Mouse (Mus musculus) limb, embryonic 11.5 days (tissue): ENCODE results near the gene Tes. TPM values are rescaled to one million over a fixed set of nuclear protein-coding genes. Genes with fewer than 3 reads are reported as not detected.

Source experiments
- ATAC-seq: fragments of 200-750 bp; cut with Nextera tagmentation; 2 replicates; pipeline ENCODE4 v1.8.0; 2017; ENCODE audit warnings: low read depth; ENCODE audit not compliant: insufficient number of reproducible peaks, low FRiP score, low TSS enrichment
- DNase-seq: peaks from one replicate; pipeline ENCODE4 v3.0.0-alpha.2; 2015; ENCODE audit warnings: low spot score
- H3K27ac ChIP-seq: fragments of 300-500 bp; sonication (generic); replicated peaks from 2 replicates; pipeline ENCODE4 v1.5.1; 2014; ENCODE audit warnings: low read depth, mild to moderate bottlenecking, low read length
- H3K27me3 ChIP-seq: fragments of 300-500 bp; sonication (generic); 2 replicates; pipeline ENCODE4 v1.6.1; 2014; ENCODE audit warnings: mild to moderate bottlenecking, low read length, mixed read lengths; ENCODE audit not compliant: control insufficient read depth, insufficient read depth
- H3K36me3 ChIP-seq: fragments of 300-500 bp; sonication (generic); 2 replicates; pipeline ENCODE4 v1.6.1; 2014; ENCODE audit warnings: mild to moderate bottlenecking, low read length, moderate library complexity, mixed read lengths; ENCODE audit not compliant: control insufficient read depth, insufficient read depth
- H3K4me1 ChIP-seq: fragments of 300-500 bp; sonication (generic); 2 replicates; pipeline ENCODE4 v1.6.1; 2014; ENCODE audit warnings: low read length, mixed read lengths; ENCODE audit not compliant: control insufficient read depth, insufficient read depth
- H3K4me2 ChIP-seq: fragments of 300-500 bp; sonication (generic); 2 replicates; pipeline ENCODE4 v1.6.1; 2014; ENCODE audit warnings: low read depth, mild to moderate bottlenecking, moderate library complexity; ENCODE audit not compliant: severe bottlenecking
- H3K4me3 ChIP-seq: fragments of 300-500 bp; sonication (generic); 2 replicates; pipeline ENCODE4 v1.5.1; 2014; ENCODE audit warnings: low read depth, low read length
- H3K9ac ChIP-seq: fragments of 300-500 bp; sonication (generic); 2 replicates; pipeline ENCODE4 v1.6.1; 2014; ENCODE audit warnings: mild to moderate bottlenecking, low read length
- H3K9me3 ChIP-seq: fragments of 300-500 bp; sonication (generic); 2 replicates; pipeline ENCODE4 v1.6.1; 2016; ENCODE audit warnings: low read length; ENCODE audit not compliant: control insufficient read depth
- WGBS: fragments of 180-500 bp; shearing (Covaris S2); extraction: QIAGEN DNeasy Blood & Tissue Kit; methylation state at CpG from one replicate; pipeline ENCODE4 v1.1.7; 2014; 5-methylcytosine and 5-hydroxymethylcytosine counted together
- polyA plus RNA-seq: library from polyadenylated mRNA; unstranded; fragments of >200 nt; fragmentation: Nextera tagmentation; extraction: Ambion mirVana; gene quantifications from 2 replicates; pipeline ENCODE4 v1.2.1, GENCODE M21; 2014

Gene Tes
- polyA plus RNA-seq, 1 experiment from 2014 or later, result 126 TPM

- no peak for ATAC-seq
- DNase-seq, result no peak
- Histone ChIP-seq H3K27me3 (no peaks in the 10 kb centered on the region), H3K4me1 (peaks cover 4% of the 10 kb centered on the region), H3K27ac (no peak overlapping the region), H3K36me3 (no peaks in the 10 kb centered on the region; the same call in 1 of the 2 replicates), H3K9ac (no peak overlapping the region), H3K9me3 (no peaks in the 10 kb centered on the region), H3K4me3 (peak overlapping the region; percentile 86), H3K4me2 (peak overlapping the region; percentile 86)
- 66% methylated on average over 11 of the region's 11 CpGs for WGBS
Measured at GRCm38 (mm10) chr6:17066211-17066940, 1.4 kb downstream of the Tes start.

- 95% methylated on average over 3 of the region's 3 CpGs for WGBS
- no peak for ATAC-seq
- Histone ChIP-seq H3K9ac (no peak overlapping the region), H3K4me2 (no peak overlapping the region), H3K27me3 (no peaks in the 10 kb centered on the region), H3K4me3 (no peak overlapping the region), H3K36me3 (no peaks in the 10 kb centered on the region; the same call in 1 of the 2 replicates), H3K9me3 (no peaks in the 10 kb centered on the region), H3K27ac (no peak overlapping the region), H3K4me1 (no peaks in the 10 kb centered on the region)
- no peak for DNase-seq
Measured at GRCm38 (mm10) chr6:17071899-17072298, 7.0 kb downstream of the Tes start.

- Histone ChIP-seq H3K4me3 (no peak overlapping the region), H3K4me2 (no peak overlapping the region), H3K27ac (no peak overlapping the region), H3K4me1 (no peaks in the 10 kb centered on the region), H3K27me3 (no peaks in the 10 kb centered on the region), H3K9ac (no peak overlapping the region), H3K9me3 (no peaks in the 10 kb centered on the region), H3K36me3 (no peaks in the 10 kb centered on the region; the same call in 1 of the 2 replicates)
- 87% methylated on average over 5 of the region's 5 CpGs for WGBS
- DNase-seq, result no peak
- no peak for ATAC-seq
Measured at GRCm38 (mm10) chr6:17072338-17072737, 7.4 kb downstream of the Tes start.

GRCm38 (mm10) chr6:17072763-17073484 lies 8.0 kb downstream of the Tes start:
- H3K27me3 ChIP-seq, result no peaks in the 10 kb centered on the region
- no peak overlapping the region for H3K9ac ChIP-seq
- WGBS, result 73% methylated on average over 7 of the region's 7 CpGs
- H3K36me3 ChIP-seq, result no peaks in the 10 kb centered on the region; the same call in 1 of the 2 replicates
- ATAC-seq (no peak), DNase-seq (no peak)
- no peak overlapping the region for H3K27ac ChIP-seq
- H3K4me1 ChIP-seq, result no peaks in the 10 kb centered on the region
- no peaks in the 10 kb centered on the region for H3K9me3 ChIP-seq
- no peak overlapping the region for H3K4me2 ChIP-seq
- H3K4me3 ChIP-seq, result no peak overlapping the region

- ATAC-seq (no peak), DNase-seq (no peak)
- no peaks in the 10 kb centered on the region for H3K27me3 ChIP-seq
- H3K4me2 ChIP-seq, result no peak overlapping the region
- no peak overlapping the region for H3K4me3 ChIP-seq
- WGBS, result 91% methylated on average over 9 of the region's 9 CpGs
- H3K9ac ChIP-seq, result no peak overlapping the region
- no peaks in the 10 kb centered on the region for H3K9me3 ChIP-seq
- no peaks in the 10 kb centered on the region for H3K36me3 ChIP-seq
- no peak overlapping the region for H3K27ac ChIP-seq
- peaks cover 4% of the 10 kb centered on the region; the same call in 1 of the 2 replicates for H3K4me1 ChIP-seq
Measured at GRCm38 (mm10) chr6:17077270-17077669, 12.3 kb downstream of the Tes start.

GRCm38 (mm10) chr6:17077720-17078119 lies 12.8 kb downstream of the Tes start:
- H3K27me3 ChIP-seq, result no peaks in the 10 kb centered on the region
- H3K9me3 ChIP-seq, result no peaks in the 10 kb centered on the region
- no peak overlapping the region for H3K4me2 ChIP-seq
- DNase-seq (no peak), ATAC-seq (no peak)
- no peak overlapping the region for H3K9ac ChIP-seq
- H3K4me3 ChIP-seq, result no peak overlapping the region
- H3K4me1 ChIP-seq, result peaks cover 4% of the 10 kb centered on the region; the same call in 1 of the 2 replicates
- no peaks in the 10 kb centered on the region for H3K36me3 ChIP-seq
- 0 out of 2 replicates have a peak overlapping the region, but pooled peaks have one; percentile 18 for H3K27ac ChIP-seq
- 62% methylated on average over 3 of the region's 3 CpGs for WGBS

- Histone ChIP-seq H3K36me3 (no peaks in the 10 kb centered on the region), H3K4me1 (peaks cover 4% of the 10 kb centered on the region; the same call in 1 of the 2 replicates), H3K4me2 (no peak overlapping the region), H3K9me3 (no peaks in the 10 kb centered on the region), H3K9ac (no peak overlapping the region), H3K4me3 (no peak overlapping the region), H3K27me3 (no peaks in the 10 kb centered on the region), H3K27ac (no peak overlapping the region)
- ATAC-seq, result no peak
- no peak for DNase-seq
- WGBS, result 44% methylated on average over 5 of the region's 5 CpGs
Measured at GRCm38 (mm10) chr6:17079304-17079703, 14.4 kb downstream of the Tes start.

GRCm38 (mm10) chr6:17079826-17080225 lies 14.9 kb downstream of the Tes start:
- no peak overlapping the region for H3K27ac ChIP-seq
- DNase-seq (no peak), ATAC-seq (no peak)
- H3K9ac ChIP-seq, result no peak overlapping the region
- no peak overlapping the region for H3K4me3 ChIP-seq
- H3K27me3 ChIP-seq, result no peaks in the 10 kb centered on the region
- H3K4me2 ChIP-seq, result no peak overlapping the region
- H3K9me3 ChIP-seq, result no peaks in the 10 kb centered on the region
- peaks cover 4% of the 10 kb centered on the region; the same call in 1 of the 2 replicates for H3K4me1 ChIP-seq
- no peaks in the 10 kb centered on the region for H3K36me3 ChIP-seq
- WGBS, result 77% methylated on average over 5 of the region's 5 CpGs
